Mouse (Mus musculus): ENCODE results near the gene Nat8f6.

- TF ChIP-seq CTCF (IDR thresholded peaks at IDR 0.05; ENCODE audit: low read depth, low read length) (no peak), POLR2A (IDR thresholded peaks at IDR 0.05; ENCODE audit: borderline replicate concordance, low read depth, low read length) (no peak)
Measured at GRCm38 (mm10) chr6:85825886-85826285, 5.1 kb upstream of the Nat8f6 start.

All from bone marrow macrophage, adult 2 months (primary cell).